Mouse (Mus musculus) neural tube, embryonic 10.5 days (tissue): ENCODE data around the gene Ecm1.
"Not testable (repeated sequence)": the region's sequence is repeated elsewhere in the genome, so short reads cannot be mapped to it uniquely, and the experiment has no call there.

Experiments
- DNase-seq: peaks from one replicate; pipeline ENCODE4 v3.0.0-alpha.2; 2017; ENCODE audit warnings: low spot score; ENCODE audit errors: extremely low spot score

Ecm1 gene

DNA sequence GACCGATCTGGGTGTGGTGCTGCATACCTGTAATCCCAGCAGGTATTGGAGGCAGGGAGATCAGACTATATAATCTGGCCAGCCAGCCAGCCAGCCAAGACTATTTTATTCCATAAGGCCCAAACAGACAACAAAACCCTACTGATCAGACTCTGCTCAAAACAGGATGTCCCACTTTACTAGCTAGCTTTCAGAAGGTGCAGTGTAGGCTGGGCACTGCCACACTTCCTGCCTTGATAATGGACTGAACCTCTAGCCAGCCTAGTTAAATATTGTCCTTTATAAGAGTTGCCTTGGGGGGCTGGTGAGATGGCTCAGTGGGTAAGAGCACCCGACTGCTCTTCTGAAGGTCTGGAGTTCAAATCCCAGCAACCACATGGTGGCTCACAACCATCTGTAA, 48.8 kb downstream of the Ecm1 start:
- not testable (repeated sequence) for DNase-seq

GRCm38 (mm10) chr3:95689940-95690339, 49.4 kb downstream of the Ecm1 start:
- no peak for DNase-seq

- no peak for DNase-seq
Observed at GRCm38 (mm10) chr3:95689171-95689915, 50.0 kb downstream of the Ecm1 start.

- DNase-seq, result peak; percentile 65
Observed at GRCm38 (mm10) chr3:95687524-95688421, 51.6 kb downstream of the Ecm1 start, which contains the start of gene Adamtsl4. Adamtsl4 (minus strand) TSS chr3:95687917.

DNA sequence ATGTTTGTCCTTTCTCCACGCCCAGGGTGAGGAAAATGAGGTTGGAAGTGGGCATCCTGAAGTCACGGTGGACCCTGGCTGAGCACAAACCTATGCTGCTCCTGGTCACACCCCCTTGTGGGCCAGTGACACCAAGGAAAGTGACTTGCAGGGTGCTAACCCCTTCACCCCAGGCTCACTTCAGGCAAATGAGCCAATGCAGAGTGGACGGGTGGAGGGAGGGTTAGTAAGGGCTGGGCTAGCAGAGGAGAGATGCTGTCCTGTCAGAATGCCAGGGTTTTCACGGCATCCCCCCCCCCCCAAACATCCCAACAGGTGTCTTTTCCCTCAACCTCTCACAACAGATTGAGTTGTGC, 52.2 kb downstream of the Ecm1 start:
- DNase-seq, result no peak

DNA sequence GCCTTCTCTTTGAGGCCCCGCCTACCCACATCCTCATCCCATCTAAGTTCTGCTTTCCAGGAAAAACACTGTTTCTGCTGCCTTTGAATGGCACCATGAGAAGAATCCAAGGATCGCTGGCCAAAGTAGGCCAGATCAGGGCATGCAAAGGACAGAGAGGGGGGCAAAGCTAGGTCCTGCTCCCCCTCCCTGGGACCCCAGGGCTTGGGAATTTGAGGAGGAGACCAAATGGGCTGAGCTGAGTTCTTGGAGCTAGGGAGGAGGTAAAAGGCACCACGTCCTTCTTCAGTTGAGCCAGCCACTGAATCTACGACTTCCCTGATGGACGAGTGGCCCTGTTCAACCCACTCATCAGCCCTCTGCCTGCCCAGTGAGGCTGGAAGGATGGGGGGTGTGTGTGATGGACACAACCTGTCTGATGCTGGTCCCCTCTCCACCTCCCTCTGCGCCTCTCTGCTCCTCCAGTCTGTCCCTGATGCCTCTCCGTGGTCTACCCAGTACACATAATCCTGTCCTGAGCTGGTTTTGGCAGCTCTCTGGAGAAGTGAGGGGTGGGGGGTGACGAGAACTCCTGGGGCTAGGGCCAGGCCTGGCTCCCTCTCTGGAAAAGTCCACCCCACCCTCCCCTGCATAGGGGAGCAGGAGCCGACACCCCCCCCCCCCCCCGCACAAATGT, 52.7 kb downstream of the Ecm1 start:
- no peak for DNase-seq

DNA sequence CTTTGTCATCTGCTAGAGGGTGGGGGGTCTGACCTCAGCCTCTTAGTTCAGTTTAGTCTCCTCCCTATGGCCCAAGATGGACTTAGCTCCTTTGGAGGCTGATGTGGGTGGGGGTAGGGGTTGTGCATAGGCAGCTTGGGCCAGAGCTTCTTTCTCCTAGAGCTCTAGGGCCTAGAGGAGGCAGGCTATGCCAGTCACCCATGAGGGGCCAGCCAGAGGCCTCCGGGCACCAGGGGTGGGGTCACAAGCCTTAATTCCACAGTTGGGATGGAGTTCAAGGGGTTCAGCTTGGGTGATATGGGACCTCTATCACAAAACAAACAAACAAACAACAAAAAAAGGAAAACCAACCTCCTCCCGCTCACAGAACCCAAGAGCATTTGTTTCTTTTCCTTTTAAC, 53.7 kb downstream of the Ecm1 start:
- DNase-seq, result no peak

DNA sequence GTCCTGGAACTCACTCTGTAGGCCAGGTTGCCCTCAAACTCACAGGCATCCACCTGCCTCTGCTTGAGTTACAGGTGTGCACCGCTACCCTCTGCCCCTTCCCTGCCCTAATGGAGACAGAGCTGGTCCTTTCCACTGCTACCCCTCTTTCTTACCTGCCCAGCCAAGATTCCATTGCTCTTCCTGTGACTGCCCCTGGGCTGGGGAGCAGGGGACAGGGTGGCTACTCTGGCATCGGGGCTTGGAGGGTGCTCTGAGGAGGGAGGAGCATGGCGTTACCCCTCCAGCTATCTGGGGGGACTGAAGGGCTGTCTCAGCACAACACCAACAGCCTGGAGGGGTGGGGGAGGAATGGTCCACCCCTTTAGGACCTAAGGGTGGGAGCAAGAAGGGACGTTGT, 54.1 kb downstream of the Ecm1 start:
- no peak for DNase-seq

GRCm38 (mm10) chr3:95684846-95685245, 54.5 kb downstream of the Ecm1 start:
- DNase-seq, result no peak
